Mouse (Mus musculus): ENCODE data around the gene Tnfaip2.

GRCm38 (mm10) chr12:111447898-111448760, 5.9 kb downstream of the Tnfaip2 start:
- no peak for TF ChIP-seq MAFK (IDR thresholded peaks at IDR 0.05; ENCODE audit: insufficient read depth, low read depth, low read length)
- no peak for TF ChIP-seq HCFC1 (IDR thresholded peaks at IDR 0.05; ENCODE audit: borderline replicate concordance, insufficient read depth, low read length)
- TF ChIP-seq ZNF384 (IDR thresholded peaks at IDR 0.05; ENCODE audit: low read depth, low read length): no peak

Data from ES-E14 (cell line).